Mouse (Mus musculus): ENCODE results near the gene Tbata. TPM values are rescaled to one million over a fixed set of nuclear protein-coding genes. Genes with fewer than 3 reads are reported as not detected.

The Tbata gene
- polyA plus RNA-seq (2017; shearing (Covaris generic)), result not detected

GRCm38 (mm10) chr10:61171654-61172053, at the start of gene Tbata:
TSS of gene Tbata (plus strand) at chr10:61171954.

DNA sequence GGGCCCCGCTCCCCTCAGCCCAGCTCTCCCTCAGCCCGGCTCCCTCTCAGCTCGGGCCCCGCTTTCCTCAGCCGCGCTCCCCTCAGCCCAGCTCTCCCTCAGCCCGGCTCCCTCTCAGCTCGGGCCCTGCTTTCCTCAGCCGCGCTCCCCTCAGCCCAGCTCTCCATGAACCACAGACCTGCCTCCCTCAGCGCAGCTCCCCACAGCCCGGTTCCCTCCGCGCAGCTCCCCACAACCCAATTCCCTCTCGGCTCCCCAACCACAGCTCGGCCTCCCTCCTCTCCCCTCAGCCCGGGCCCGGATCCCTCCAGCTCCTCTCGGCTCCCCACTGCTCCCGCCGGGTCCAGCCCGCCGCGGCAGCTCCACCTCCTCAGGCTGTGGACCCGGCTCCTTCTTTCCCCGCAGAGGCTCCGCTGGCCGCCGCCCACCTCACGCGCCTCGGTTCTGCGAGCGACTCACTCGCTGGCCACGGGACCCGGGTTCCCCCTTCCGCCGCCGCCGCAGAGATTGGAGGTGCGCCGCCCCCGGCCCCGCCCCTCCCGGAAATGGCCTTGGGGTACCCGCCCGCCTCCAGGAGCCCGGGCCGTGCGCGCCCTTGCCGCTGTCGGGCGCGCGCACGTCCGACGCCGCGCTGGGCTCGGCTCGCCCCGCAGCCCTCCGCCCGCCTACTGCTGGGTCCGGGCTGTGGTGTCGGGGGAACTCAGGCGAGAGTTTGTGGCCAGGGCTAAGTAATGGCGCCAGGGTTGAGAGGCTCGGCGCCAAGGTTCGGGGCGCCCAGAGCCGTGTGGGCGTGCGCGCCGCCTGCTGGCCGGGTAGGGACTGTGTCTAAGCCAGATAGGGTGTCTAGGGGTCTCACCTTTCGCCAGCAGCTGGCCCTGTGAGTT, 24.4 kb upstream of the Tbata start, which contains the start of gene Sgpl1:
Gene Sgpl1 (minus strand): TSS at position 547 of the 884 bp plus-strand sequence.

Other genes with a start within 250 kb of the Tbata start
- under 1 TPM in 1 of 2 experiments, not detected in 1; 0.44 TPM for gene Pcbd1, start 82.6 kb upstream of the Tbata start, polyA plus RNA-seq (2017; shearing (Covaris generic))
- gene Sgpl1, start 24.3 kb upstream of the Tbata start, polyA plus RNA-seq (2017; shearing (Covaris generic)), result 10 to 100 TPM; 42.7 to 58.1 TPM
- gene Adamts14, start 101.5 kb downstream of the Tbata start, polyA plus RNA-seq (2017; shearing (Covaris generic)), result under 1 TPM in 1 of 2 experiments, not detected in 1; 0.54 TPM
- gene Prf1, start 125.9 kb downstream of the Tbata start, polyA plus RNA-seq (2017; shearing (Covaris generic)), result 1 to 10 TPM; 5.5 to 9.2 TPM
- under 1 TPM in 1 of 2 experiments, not detected in 1; 0.42 TPM for gene Pald1, start 211.6 kb downstream of the Tbata start, polyA plus RNA-seq (2017; shearing (Covaris generic))
- under 1 TPM in 1 of 2 experiments, not detected in 1; 0.07 TPM for gene Nodal, start 246.0 kb downstream of the Tbata start, polyA plus RNA-seq (2017; shearing (Covaris generic))

All from activated CD4-positive, CD25-positive, alpha-beta regulatory T cell (primary cell).